Mouse (Mus musculus) cerebellum, postnatal 36 days (tissue): Measurements from ENCODE around the gene Slit3.

Source experiments
- DNase-seq, 2 experiments: peaks; one replicate each; pipeline ENCODE4 v3.0.0; 2021 to 2022; ENCODE audit warnings: mixed read lengths in 2 of 2

Slit3 gene

GRCm38 (mm10) chr11:35125108-35125490 lies 4.1 kb downstream of the Slit3 start:
- no peak for DNase-seq

GRCm38 (mm10) chr11:35131740-35132139 lies 10.7 kb downstream of the Slit3 start:
- DNase-seq = no peak

- DNase-seq = no peak
Observed at GRCm38 (mm10) chr11:35136625-35137024, 15.6 kb downstream of the Slit3 start.

- DNase-seq = no peak
Observed at GRCm38 (mm10) chr11:35140092-35140491, 19.1 kb downstream of the Slit3 start.

- DNase-seq = no peak
Observed at GRCm38 (mm10) chr11:35142202-35142601, 21.2 kb downstream of the Slit3 start.

GRCm38 (mm10) chr11:35142698-35143360 lies 21.8 kb downstream of the Slit3 start:
- DNase-seq = peak; percentile 45 to 50

- DNase-seq = no peak
Observed at GRCm38 (mm10) chr11:35147818-35148445, 26.9 kb downstream of the Slit3 start.

GRCm38 (mm10) chr11:35151539-35151951 lies 30.5 kb downstream of the Slit3 start:
- DNase-seq = no peak

GRCm38 (mm10) chr11:35152875-35153274 lies 31.9 kb downstream of the Slit3 start:
- DNase-seq = no peak

GRCm38 (mm10) chr11:35154449-35154848 lies 33.4 kb downstream of the Slit3 start:
- DNase-seq = no peak

GRCm38 (mm10) chr11:35155281-35155680 lies 34.3 kb downstream of the Slit3 start:
- peak; percentile 61 to 65 for DNase-seq

GRCm38 (mm10) chr11:35156676-35157075 lies 35.7 kb downstream of the Slit3 start:
- DNase-seq = no peak

- DNase-seq = peak; percentile 44 to 54
Observed at GRCm38 (mm10) chr11:35160682-35161211, 39.7 kb downstream of the Slit3 start.

GRCm38 (mm10) chr11:35163396-35163795 lies 42.4 kb downstream of the Slit3 start:
- no peak for DNase-seq

GRCm38 (mm10) chr11:35167176-35167575 lies 46.2 kb downstream of the Slit3 start:
- DNase-seq = no peak

GRCm38 (mm10) chr11:35171505-35171904 lies 50.5 kb downstream of the Slit3 start:
- DNase-seq = no peak

- DNase-seq = no peak
Observed at GRCm38 (mm10) chr11:35177564-35177963, 56.5 kb downstream of the Slit3 start.

GRCm38 (mm10) chr11:35178144-35178817 lies 57.3 kb downstream of the Slit3 start:
- DNase-seq = no peak

- DNase-seq = no peak
Observed at GRCm38 (mm10) chr11:35179305-35179704, 58.3 kb downstream of the Slit3 start.

- no peak for DNase-seq
Observed at GRCm38 (mm10) chr11:35182887-35183286, 61.9 kb downstream of the Slit3 start.

GRCm38 (mm10) chr11:35194826-35195225 lies 73.8 kb downstream of the Slit3 start:
- no peak for DNase-seq

- DNase-seq = peak in 1 of 2 experiments; percentile 21
Observed at GRCm38 (mm10) chr11:35196777-35197176, 75.8 kb downstream of the Slit3 start.

GRCm38 (mm10) chr11:35198537-35199088 lies 77.6 kb downstream of the Slit3 start:
- no peak for DNase-seq
